Mouse (Mus musculus) midbrain, embryonic 11.5 days (tissue): ENCODE measurements around the gene Plod1. TPM values are rescaled to one million over a fixed set of nuclear protein-coding genes. Genes with fewer than 3 reads are reported as not detected.

ENCODE experiments used
- ATAC-seq: fragments of 200-750 bp; cut with Nextera tagmentation; 2 replicates; pipeline ENCODE4 v1.8.0; 2017; ENCODE audit warnings: moderate TSS enrichment, moderate library complexity; ENCODE audit not compliant: low FRiP score
- DNase-seq: peaks from one replicate; pipeline ENCODE4 v3.0.0; 2015; ENCODE audit warnings: low spot score; ENCODE audit errors: missing footprints
- H3K27ac ChIP-seq: fragments of 300-500 bp; sonication (generic); 2 replicates; pipeline ENCODE4 v1.5.1; 2014; ENCODE audit warnings: low read depth, low read length
- H3K27me3 ChIP-seq: fragments of 300-500 bp; sonication (generic); 2 replicates; pipeline ENCODE4 v1.6.1; 2014; ENCODE audit warnings: mild to moderate bottlenecking, low read length, moderate library complexity, mixed read lengths; ENCODE audit not compliant: control insufficient read depth, insufficient read depth
- H3K36me3 ChIP-seq: fragments of 300-500 bp; sonication (generic); 2 replicates; pipeline ENCODE4 v1.6.1; 2014; ENCODE audit warnings: mild to moderate bottlenecking, low read length, moderate library complexity, mixed read lengths; ENCODE audit not compliant: control insufficient read depth, insufficient read depth
- H3K4me1 ChIP-seq: fragments of 300-500 bp; sonication (generic); 2 replicates; pipeline ENCODE4 v1.6.1; 2014; ENCODE audit warnings: low read length; ENCODE audit not compliant: control insufficient read depth, insufficient read depth
- H3K4me2 ChIP-seq: fragments of 300-500 bp; sonication (generic); 2 replicates; pipeline ENCODE4 v1.6.1; 2014; ENCODE audit warnings: mild to moderate bottlenecking, moderate library complexity
- H3K4me3 ChIP-seq: fragments of 300-500 bp; sonication (generic); 2 replicates; pipeline ENCODE4 v1.5.1; 2014; ENCODE audit warnings: low read depth, low read length
- H3K9ac ChIP-seq: fragments of 300-500 bp; sonication (generic); 2 replicates; pipeline ENCODE4 v1.6.1; 2014; ENCODE audit warnings: low read length
- H3K9me3 ChIP-seq: fragments of 300-500 bp; sonication (generic); 2 replicates; pipeline ENCODE4 v1.6.1; 2016; ENCODE audit warnings: low read length; ENCODE audit not compliant: control insufficient read depth
- WGBS: fragments of 180-500 bp; shearing (Covaris S2); extraction: QIAGEN DNeasy Blood & Tissue Kit; methylation state at CpG from one replicate; pipeline ENCODE4 v1.1.7; 2014; 5-methylcytosine and 5-hydroxymethylcytosine counted together
- polyA plus RNA-seq: library from polyadenylated mRNA; unstranded; fragments of >200 nt; fragmentation: Nextera tagmentation; extraction: Ambion mirVana; gene quantifications from 2 replicates; pipeline ENCODE4 v1.2.1, GENCODE M21; 2014

Gene Plod1
- 24.2 and 25.8 TPM in 2 replicates for polyA plus RNA-seq

DNA sequence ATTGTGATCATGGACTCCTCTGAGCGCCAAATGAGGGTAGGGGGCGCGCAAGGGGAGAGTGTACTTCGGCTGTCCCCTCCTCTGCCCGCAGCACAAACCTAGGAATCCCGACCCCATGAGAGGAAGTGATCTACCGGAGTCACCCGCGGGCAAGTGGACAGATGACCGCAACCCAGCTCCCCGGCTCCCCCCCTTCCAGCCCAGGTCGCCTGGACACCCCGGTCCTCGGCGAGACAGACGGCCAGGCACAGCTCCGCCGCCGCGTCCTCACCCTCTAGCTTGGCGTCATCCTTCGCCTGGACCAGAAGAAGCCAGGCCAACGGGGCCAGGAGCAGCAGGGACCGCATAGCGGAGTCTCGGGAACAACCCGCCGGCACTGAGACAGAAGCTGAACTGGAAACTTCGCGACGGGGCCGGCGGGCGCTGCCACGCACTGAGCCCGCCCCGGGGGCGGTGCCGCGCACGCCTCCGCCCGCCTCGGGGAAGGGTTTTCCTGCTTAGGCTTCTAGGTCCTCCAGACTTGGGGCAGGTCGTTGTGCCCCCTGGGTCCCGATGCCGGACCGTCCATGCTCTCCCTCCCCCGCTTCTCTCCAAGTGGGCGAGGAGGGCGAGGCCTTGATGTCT lies at the start of gene Plod1:
Gene Plod1 (minus strand): TSS at position 437 of the 624 bp plus-strand sequence.
- Histone ChIP-seq H3K27ac (0 out of 2 replicates have a peak within 1 kb of the TSS, but pooled peaks have one; percentile 30), H3K9me3 (no peaks in the 10 kb centered on the region), H3K4me3 (peak within 1 kb of the TSS; percentile 54), H3K9ac (peak within 1 kb of the TSS; percentile 82), H3K36me3 (no peaks in the 10 kb centered on the region), H3K4me1 (peaks cover 2% of the 10 kb centered on the region), H3K4me2 (peak within 1 kb of the TSS; percentile 92), H3K27me3 (no peaks in the 10 kb centered on the region; the same call in 1 of the 2 replicates)
- under 1% methylated on average over 51 of the region's 51 CpGs for WGBS
- peak; percentile 47 for ATAC-seq
- peak; percentile 95 for DNase-seq

- no peaks in the 10 kb centered on the region for H3K27me3 ChIP-seq
- no peak within 1 kb of the TSS for H3K4me2 ChIP-seq
- no peaks in the 10 kb centered on the region for H3K4me1 ChIP-seq
- DNase-seq (peak; percentile 85), ATAC-seq (0 out of 2 replicates have a peak, but pooled peaks have one; percentile 14)
- H3K4me3 ChIP-seq = no peak within 1 kb of the TSS
- no peak within 1 kb of the TSS for H3K27ac ChIP-seq
- 37% methylated on average over 20 of the region's 20 CpGs for WGBS
- no peaks in the 10 kb centered on the region for H3K9me3 ChIP-seq
- no peak within 1 kb of the TSS for H3K9ac ChIP-seq
- H3K36me3 ChIP-seq = no peaks in the 10 kb centered on the region
Observed at GRCm38 (mm10) chr4:147985205-147986132, 48.9 kb upstream of the Plod1 start, which contains the start of gene Nppb. Gene Nppb (plus strand): TSS chr4:147985788.

GRCm38 (mm10) chr4:147979441-147979860 lies 42.9 kb upstream of the Plod1 start:
- WGBS = 80% methylated on average over 7 of the region's 7 CpGs
- Histone ChIP-seq H3K36me3 (no peaks in the 10 kb centered on the region), H3K27ac (no peak overlapping the region), H3K27me3 (no peaks in the 10 kb centered on the region), H3K4me3 (no peak overlapping the region), H3K4me1 (no peaks in the 10 kb centered on the region), H3K9me3 (peaks cover 4% of the 10 kb centered on the region; the same call in 1 of the 2 replicates), H3K4me2 (no peak overlapping the region), H3K9ac (no peak overlapping the region)
- DNase-seq = no peak
- no peak for ATAC-seq

GRCm38 (mm10) chr4:147978391-147978790 lies 41.8 kb upstream of the Plod1 start:
- DNase-seq = no peak
- Histone ChIP-seq H3K9ac (no peak overlapping the region), H3K27ac (no peak overlapping the region), H3K27me3 (no peaks in the 10 kb centered on the region), H3K9me3 (peaks cover 4% of the 10 kb centered on the region; the same call in 1 of the 2 replicates), H3K4me3 (no peak overlapping the region), H3K36me3 (no peaks in the 10 kb centered on the region), H3K4me1 (no peaks in the 10 kb centered on the region), H3K4me2 (no peak overlapping the region)
- 92% methylated on average over 6 of the region's 6 CpGs for WGBS
- no peak for ATAC-seq

GRCm38 (mm10) chr4:147977726-147978125 lies 41.2 kb upstream of the Plod1 start:
- DNase-seq (no peak), ATAC-seq (no peak)
- no peaks in the 10 kb centered on the region for H3K36me3 ChIP-seq
- no peak overlapping the region for H3K4me3 ChIP-seq
- H3K9me3 ChIP-seq = peaks cover 4% of the 10 kb centered on the region; the same call in 1 of the 2 replicates
- 81% methylated on average over 4 of the region's 4 CpGs for WGBS
- no peak overlapping the region for H3K9ac ChIP-seq
- no peak overlapping the region for H3K4me2 ChIP-seq
- H3K4me1 ChIP-seq = no peaks in the 10 kb centered on the region
- H3K27ac ChIP-seq = no peak overlapping the region
- no peaks in the 10 kb centered on the region for H3K27me3 ChIP-seq

GRCm38 (mm10) chr4:147976237-147976636 lies 39.7 kb upstream of the Plod1 start:
- no peak overlapping the region for H3K4me3 ChIP-seq
- no peak overlapping the region for H3K27ac ChIP-seq
- peaks cover 4% of the 10 kb centered on the region; the same call in 1 of the 2 replicates for H3K9me3 ChIP-seq
- DNase-seq (no peak), ATAC-seq (no peak)
- H3K4me1 ChIP-seq = no peaks in the 10 kb centered on the region
- H3K36me3 ChIP-seq = no peaks in the 10 kb centered on the region
- H3K4me2 ChIP-seq = no peak overlapping the region
- 79% methylated on average over 3 of the region's 3 CpGs for WGBS
- H3K9ac ChIP-seq = no peak overlapping the region
- no peaks in the 10 kb centered on the region for H3K27me3 ChIP-seq

GRCm38 (mm10) chr4:147969337-147969736 lies 32.8 kb upstream of the Plod1 start:
- Histone ChIP-seq H3K9ac (no peak overlapping the region), H3K27me3 (no peaks in the 10 kb centered on the region), H3K9me3 (no peaks in the 10 kb centered on the region), H3K4me1 (no peaks in the 10 kb centered on the region), H3K4me2 (no peak overlapping the region), H3K27ac (no peak overlapping the region), H3K36me3 (no peaks in the 10 kb centered on the region), H3K4me3 (no peak overlapping the region)
- WGBS = 59% methylated on average over 9 of the region's 9 CpGs
- no peak for ATAC-seq
- DNase-seq = no peak

DNA sequence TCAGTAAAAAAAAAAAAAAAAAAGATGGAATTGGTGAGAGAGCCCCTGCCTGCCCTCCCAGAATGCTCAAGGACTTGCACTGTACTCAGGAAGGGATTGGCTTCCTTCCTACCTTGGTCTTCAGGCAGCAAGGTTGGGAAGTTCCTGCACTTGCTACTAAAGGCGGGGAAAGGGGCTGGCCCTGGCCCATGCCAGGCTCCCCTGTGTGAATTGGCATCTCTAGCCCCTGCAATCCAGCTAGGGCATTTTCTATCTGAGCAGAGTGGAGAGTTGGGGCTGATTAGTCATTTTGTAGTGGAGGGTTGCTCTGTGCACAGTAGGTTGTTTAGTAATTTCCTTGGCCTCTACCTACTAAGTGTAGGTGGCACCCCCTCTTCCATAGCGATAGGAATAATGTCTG lies 32.2 kb upstream of the Plod1 start:
- H3K9ac ChIP-seq = no peak overlapping the region
- no peak overlapping the region for H3K27ac ChIP-seq
- no peaks in the 10 kb centered on the region for H3K27me3 ChIP-seq
- no peak for DNase-seq
- H3K9me3 ChIP-seq = no peaks in the 10 kb centered on the region
- 82% methylated on average over 2 of the region's 2 CpGs for WGBS
- ATAC-seq = no peak
- no peak overlapping the region for H3K4me3 ChIP-seq
- H3K4me2 ChIP-seq = no peak overlapping the region
- no peaks in the 10 kb centered on the region for H3K4me1 ChIP-seq
- H3K36me3 ChIP-seq = no peaks in the 10 kb centered on the region

- no peaks in the 10 kb centered on the region for H3K9me3 ChIP-seq
- no peak overlapping the region for H3K27ac ChIP-seq
- WGBS = 89% methylated on average over 7 of the region's 7 CpGs
- no peaks in the 10 kb centered on the region for H3K4me1 ChIP-seq
- no peak overlapping the region for H3K4me2 ChIP-seq
- H3K36me3 ChIP-seq = no peaks in the 10 kb centered on the region
- H3K27me3 ChIP-seq = no peaks in the 10 kb centered on the region
- H3K4me3 ChIP-seq = no peak overlapping the region
- ATAC-seq (no peak), DNase-seq (no peak)
- no peak overlapping the region for H3K9ac ChIP-seq
Observed at GRCm38 (mm10) chr4:147965712-147966111, 29.1 kb upstream of the Plod1 start.
